Mouse (Mus musculus): ENCODE measurements around the gene Ang6.
"Not testable (repeated sequence)": the region's sequence is repeated elsewhere in the genome, so short reads cannot be mapped to it uniquely, and the experiment has no call there.

Gene Ang6

GRCm38 (mm10) chr14:44002169-44002568 is at the start of gene Ang6:
Gene Ang6 (minus strand): TSS chr14:44002269.
- no peak for DNase-seq

GRCm38 (mm10) chr14:44046567-44046966 is 44.5 kb upstream of the Ang6 start:
- DNase-seq = not testable (repeated sequence)

- not testable (repeated sequence) for DNase-seq
These were observed 29.8 kb upstream of the Ang6 start for GRCm38 (mm10) chr14:44031828-44032227.

- DNase-seq = not testable (repeated sequence)
These were observed 7.6 kb upstream of the Ang6 start for GRCm38 (mm10) chr14:44009686-44010085.

GRCm38 (mm10) chr14:44008021-44008420 is 6.0 kb upstream of the Ang6 start:
- DNase-seq = not testable (repeated sequence)

GRCm38 (mm10) chr14:44001600-44001999 is 469 bp downstream of the Ang6 start:
- DNase-seq = no peak

- not testable (repeated sequence) for DNase-seq
These were observed 3.5 kb downstream of the Ang6 start for GRCm38 (mm10) chr14:43998455-43999000.

GRCm38 (mm10) chr14:43987404-43987803 is 14.7 kb downstream of the Ang6 start:
- peak; percentile 69 for DNase-seq

- DNase-seq = no peak
These were observed 15.9 kb downstream of the Ang6 start for GRCm38 (mm10) chr14:43986147-43986546.

- peak; percentile 14 for DNase-seq
These were observed 18.2 kb downstream of the Ang6 start for GRCm38 (mm10) chr14:43983897-43984296.

GRCm38 (mm10) chr14:43983454-43983853 is 18.6 kb downstream of the Ang6 start:
- no peak for DNase-seq

GRCm38 (mm10) chr14:43956769-43957168 is 45.3 kb downstream of the Ang6 start, which contains the start of gene Ang5:
Gene Ang5 (plus strand): TSS chr14:43957069.
- not testable (repeated sequence) for DNase-seq

GRCm38 (mm10) chr14:43955074-43955473 is 47.0 kb downstream of the Ang6 start:
- not testable (repeated sequence) for DNase-seq

- DNase-seq = not testable (repeated sequence)
These were observed 48.7 kb downstream of the Ang6 start for GRCm38 (mm10) chr14:43953382-43953781.

Measured in layer of hippocampus, adult 9-11 months (tissue).